Mouse (Mus musculus): ENCODE data around the gene Wnk2.

DNA sequence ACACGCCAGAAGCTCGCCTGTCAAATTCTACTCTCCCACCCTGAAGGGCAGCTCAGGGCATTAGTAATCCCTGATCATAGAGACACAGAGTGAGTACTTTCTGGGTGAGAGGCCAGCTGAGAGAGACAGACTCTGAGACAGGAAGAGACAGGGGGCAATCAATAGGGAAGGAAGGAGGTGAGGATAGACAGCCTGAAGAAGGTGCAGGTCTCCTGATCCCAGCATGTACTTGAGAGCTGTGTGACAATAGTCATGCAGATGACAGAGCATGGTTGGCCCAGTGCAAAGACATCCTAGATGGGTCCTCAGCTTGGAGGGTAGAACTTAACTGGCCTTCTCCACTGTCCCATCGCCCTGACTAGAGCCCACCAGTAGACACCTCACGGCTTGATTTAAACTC, 91.5 kb downstream of the Wnk2 start:
- TF ChIP-seq CTCF (conservative IDR thresholded peaks at IDR 0.05; ENCODE audit: low read length) (no peak), NANOG (IDR thresholded peaks at IDR 0.05; ENCODE audit: borderline replicate concordance, low read length) (no peak)
